Mouse (Mus musculus) Patski (cell line): ENCODE measurements around the gene Dgki. TPM values are rescaled to one million over a fixed set of nuclear protein-coding genes. Genes with fewer than 3 reads are reported as not detected.
A peak's percentile ranks its signal among the peaks of the same experiment; 100 is the strongest.

Experiments
- ATAC-seq: fragments of 100-300 bp; one replicate; pipeline ENCODE4 v1.8.0; 2021
- CTCF ChIA-PET: fragments of 350-600 bp; sonication (Branson Sonifier 250); formaldehyde crosslinking; loops from one replicate; lab custom pipeline; 2022; ENCODE audit warnings: inconsistent platforms; lab: Charles Lee
- POLR2A ChIA-PET: fragments of 350-600 bp; sonication (Branson Sonifier 250); formaldehyde crosslinking; loops from one replicate; lab custom pipeline; 2022; ENCODE audit warnings: antibody characterized with exemption, inconsistent platforms; lab: Charles Lee
- DNase-seq: peaks from one replicate; pipeline ENCODE4 v3.0.0-alpha.2; 2011; ENCODE audit warnings: low read depth, low spot score
- H3K27me3 ChIP-seq: fragments of 371-371 bp; one replicate; pipeline ENCODE4 v1.5.1; 2021
- CTCF ChIP-seq: fragments of 100-300 bp; IDR thresholded peaks from one replicate; pipeline ENCODE4 v1.5.1; 2021
- in situ Hi-C: fragments of 300-500 bp; cut with MboI; formaldehyde crosslinking; loops from 3 replicates; pipeline ENCODE4 v1.11.1; 2018; ENCODE audit warnings: low pct_unique_long_range_greater_than_20kb, mixed read lengths
- polyA plus RNA-seq: library from polyadenylated mRNA; unstranded; gene quantifications from one replicate; pipeline ENCODE4 v1.2.3, GENCODE M21; 2021

The Dgki gene
- polyA plus RNA-seq, 1 experiment from 2014 or later = 0.03 TPM

DNA sequence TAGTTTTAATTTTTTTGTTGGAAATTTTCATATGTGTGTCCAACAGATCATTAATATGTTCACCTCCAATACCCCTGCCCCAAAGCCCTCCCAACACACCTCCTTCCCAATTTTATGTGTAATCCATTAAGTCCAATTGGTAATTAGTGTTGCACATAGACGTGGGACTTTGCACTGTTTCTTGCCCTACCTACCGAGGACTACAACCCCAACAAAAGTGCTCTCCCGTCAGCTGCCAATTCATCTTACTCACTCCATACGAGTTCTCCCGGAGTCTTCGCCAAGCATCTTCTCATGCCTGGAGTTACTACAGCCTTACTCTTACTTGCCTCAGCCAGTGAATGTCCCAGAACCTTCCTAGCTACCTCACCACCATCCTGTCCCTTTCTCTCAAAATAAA lies 271.1 kb downstream of the Dgki start:
- peaks cover 15% of the 10 kb centered on the region for H3K27me3 ChIP-seq
- CTCF ChIA-PET = no interaction called here
- ATAC-seq (no peak), DNase-seq (no peak)
- no peak for TF ChIP-seq CTCF
- in situ Hi-C loops = no loop called here
- POLR2A ChIA-PET = no interaction called here

- ATAC-seq (no peak), DNase-seq (no peak)
- no peak for TF ChIP-seq CTCF
- peaks cover 13% of the 10 kb centered on the region for H3K27me3 ChIP-seq
- in situ Hi-C loops = no loop called here
- ChIA-PET CTCF (no interaction called here), POLR2A (no interaction called here)
Measured at GRCm38 (mm10) chr6:37028300-37028699, 271.7 kb downstream of the Dgki start.

GRCm38 (mm10) chr6:37026343-37027243 lies 273.4 kb downstream of the Dgki start:
- DNase-seq (no peak), ATAC-seq (no peak)
- TF ChIP-seq CTCF = no peak
- ChIA-PET POLR2A (no interaction called here), CTCF (no interaction called here)
- H3K27me3 ChIP-seq = peaks cover 13% of the 10 kb centered on the region
- in situ Hi-C loops = no loop called here

DNA sequence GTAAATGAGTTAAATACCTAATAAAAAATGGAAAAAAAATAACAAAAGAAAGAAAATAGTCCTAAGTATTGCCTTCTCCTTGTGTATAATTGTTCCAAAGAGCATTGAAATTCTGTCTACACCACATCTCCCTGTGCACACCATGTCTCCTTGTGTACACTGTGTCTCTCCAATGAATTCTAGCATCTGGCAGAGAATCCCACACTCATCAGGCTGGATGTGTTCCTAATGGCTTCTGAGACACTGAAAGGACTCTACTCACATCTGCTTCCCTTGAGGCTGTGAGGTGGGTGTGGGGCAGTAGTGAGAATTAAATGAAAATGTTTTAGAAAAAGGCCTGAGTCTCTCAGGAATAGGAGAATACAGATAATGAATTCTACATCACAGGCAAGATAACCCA lies 283.9 kb downstream of the Dgki start:
- in situ Hi-C loops = no loop called here
- DNase-seq (no peak), ATAC-seq (no peak)
- peaks cover 7% of the 10 kb centered on the region for H3K27me3 ChIP-seq
- POLR2A ChIA-PET = no interaction called here
- CTCF ChIA-PET = no interaction called here
- no peak for TF ChIP-seq CTCF

DNA sequence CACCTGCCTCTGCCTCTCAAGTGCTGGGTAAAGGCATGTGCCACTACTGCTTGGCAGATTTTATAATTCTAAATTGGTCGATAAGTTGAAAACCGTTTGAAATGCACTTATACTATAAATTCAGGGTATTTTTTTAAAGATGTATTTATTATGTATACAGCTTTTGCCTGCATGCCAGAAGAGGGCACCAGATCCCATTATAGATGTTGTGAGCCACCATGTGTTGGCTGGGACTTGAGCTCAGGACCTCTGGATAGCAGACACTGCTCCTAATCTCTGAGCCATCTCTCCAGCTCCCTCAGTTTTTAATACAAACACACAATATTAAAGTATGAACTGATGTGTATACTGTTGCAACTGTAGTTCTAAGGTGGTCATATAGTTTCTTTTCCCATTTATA lies 288.4 kb downstream of the Dgki start:
- POLR2A ChIA-PET = no interaction called here
- ATAC-seq (no peak), DNase-seq (no peak)
- H3K27me3 ChIP-seq = peaks cover 16% of the 10 kb centered on the region
- TF ChIP-seq CTCF = peak; percentile 12
- CTCF ChIA-PET = interaction anchor here (1.1 kb wide), 1 partner anchor 34 kb away, joined by 3 read pairs; no protein-coding TSS in a partner anchor
- in situ Hi-C loops = no loop called here

DNA sequence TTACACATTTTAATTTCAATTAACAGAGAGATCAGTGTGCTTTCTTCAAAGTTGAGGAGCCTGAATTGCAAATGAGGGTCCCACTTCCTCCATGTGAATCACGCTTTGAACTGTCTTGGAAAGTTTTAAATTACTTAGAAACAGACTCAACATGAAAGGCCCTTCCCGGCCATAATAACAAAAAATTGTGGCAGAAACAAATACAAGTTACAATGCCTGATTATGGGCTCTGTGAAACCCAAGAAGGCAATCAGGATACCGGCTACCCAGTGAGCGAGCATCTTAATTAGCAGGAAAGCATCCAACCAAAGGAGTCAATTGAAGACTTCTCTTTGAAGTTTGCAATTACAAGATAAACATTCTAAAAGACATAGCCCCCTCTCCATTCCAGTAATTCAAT lies 292.4 kb downstream of the Dgki start:
- in situ Hi-C loops = no loop called here
- DNase-seq = no peak
- POLR2A ChIA-PET = no interaction called here
- peaks cover 17% of the 10 kb centered on the region for H3K27me3 ChIP-seq
- ATAC-seq = no peak
- no peak for TF ChIP-seq CTCF
- CTCF ChIA-PET = interaction anchor here (1.5 kb wide), 1 partner anchor 11 kb away, joined by 5 read pairs; no protein-coding TSS in a partner anchor

- DNase-seq = no peak
- CTCF ChIA-PET = no interaction called here
- POLR2A ChIA-PET = no interaction called here
- in situ Hi-C loops = no loop called here
- peaks cover 17% of the 10 kb centered on the region for H3K27me3 ChIP-seq
- TF ChIP-seq CTCF = no peak
- no peak for ATAC-seq
Measured at GRCm38 (mm10) chr6:37004914-37005313, 295.1 kb downstream of the Dgki start.

DNA sequence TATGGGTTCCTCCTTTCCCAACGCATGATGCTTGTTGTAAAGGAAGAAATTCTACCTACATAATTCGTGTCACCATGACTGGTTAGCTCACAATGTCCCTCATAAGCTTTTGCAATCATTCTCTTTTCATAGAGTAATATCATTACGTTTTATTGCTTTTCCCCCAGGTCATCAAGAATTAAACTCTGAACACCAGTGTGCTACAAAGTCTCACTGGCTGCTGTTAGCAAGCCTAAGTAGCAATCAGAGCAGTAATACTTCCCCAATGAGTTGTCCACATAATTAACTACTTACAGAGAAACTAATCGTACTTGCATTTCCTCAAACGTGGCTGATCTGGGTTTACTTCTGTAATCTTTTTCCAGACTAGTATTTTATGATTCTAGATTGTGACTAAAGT lies 296.7 kb downstream of the Dgki start:
- DNase-seq = no peak
- no peak for ATAC-seq
- H3K27me3 ChIP-seq = peaks cover 14% of the 10 kb centered on the region
- in situ Hi-C loops = no loop called here
- POLR2A ChIA-PET = no interaction called here
- TF ChIP-seq CTCF = no peak
- CTCF ChIA-PET = no interaction called here

DNA sequence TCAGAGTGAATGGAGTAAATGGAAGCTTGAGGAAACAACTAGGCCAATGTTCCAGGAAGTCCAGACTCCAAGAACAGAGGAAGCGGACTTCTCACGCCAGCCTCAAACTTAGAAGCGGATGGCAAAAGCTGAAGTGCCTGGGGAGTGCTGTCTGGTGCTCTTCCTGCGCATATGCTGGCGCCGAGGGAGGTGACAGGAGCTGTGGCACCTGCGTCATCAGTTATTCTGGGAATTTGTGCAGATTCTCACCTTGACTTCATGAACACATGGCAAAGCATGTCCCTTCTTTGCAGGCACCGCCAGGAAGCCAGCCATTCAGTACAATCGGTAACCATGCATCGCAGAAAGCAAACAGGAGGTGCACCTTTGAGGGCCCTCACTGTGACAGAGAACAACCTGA lies 301.0 kb downstream of the Dgki start:
- no peak for ATAC-seq
- POLR2A ChIA-PET = no interaction called here
- CTCF ChIA-PET = no interaction called here

GRCm38 (mm10) chr6:36994329-36994728 lies 305.7 kb downstream of the Dgki start:
- no peak for ATAC-seq
- ChIA-PET CTCF (no interaction called here), POLR2A (no interaction called here)
- H3K27me3 ChIP-seq = no peaks in the 10 kb centered on the region
- no peak for TF ChIP-seq CTCF
- no peak for DNase-seq
- in situ Hi-C loops = no loop called here

More for the DNA sequence above, 301.0 kb downstream of the Dgki start:
- H3K27me3 ChIP-seq = no peaks in the 10 kb centered on the region
- DNase-seq = no peak
- no peak for TF ChIP-seq CTCF
- in situ Hi-C loops = no loop called here

GRCm38 (mm10) chr6:36990186-36990585 lies 309.8 kb downstream of the Dgki start:
- ChIA-PET CTCF (no interaction called here), POLR2A (no interaction called here)
- H3K27me3 ChIP-seq = peaks cover 6% of the 10 kb centered on the region
- no peak for ATAC-seq
- no peak for TF ChIP-seq CTCF
- in situ Hi-C loops = no loop called here
- DNase-seq = no peak
